Comparison of ENCODE assay signal across 17 mouse cellular contexts in the genomic region with DNA sequence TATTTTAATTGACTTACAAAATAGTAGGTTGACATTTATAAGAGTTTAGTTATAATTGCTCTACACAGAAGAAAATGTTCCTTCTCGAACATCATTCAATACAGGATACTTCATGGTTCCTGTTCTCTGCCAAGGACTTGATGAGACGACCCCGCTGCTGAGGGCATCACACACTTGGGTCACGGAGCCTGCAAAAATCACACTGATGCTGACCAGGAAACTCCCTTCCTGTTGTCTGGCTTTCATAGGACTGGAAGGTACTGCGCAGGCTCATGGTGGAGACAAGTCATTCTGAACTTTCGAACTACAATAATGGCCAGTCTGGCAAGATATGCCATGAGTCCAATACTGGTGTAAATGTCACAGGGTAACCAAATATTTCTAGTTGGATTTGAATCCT.
"Had no signal": no experiment of that assay in that cellular context is flagged by ENCODE, and none has a peak within 500 bp of the region (broad histone marks: within the 10 kb centered on the region; RNA-seq: fewer than 3 reads in every experiment).

No protein-coding gene starts in this region.

- H3K4me2 ChIP-seq: lung, embryonic 14.5 days; midbrain, embryonic 12.5 days; neural tube, embryonic 13.5 days; neural tube, embryonic 15.5 days had no signal

- H3K27me3 ChIP-seq: midbrain, embryonic 12.5 days; neural tube, embryonic 13.5 days; neural tube, embryonic 15.5 days had no signal

- H3K4me3 ChIP-seq: midbrain, embryonic 10.5 days; midbrain, embryonic 12.5 days; myocyte; neural tube, embryonic 13.5 days; neural tube, embryonic 15.5 days had no signal

- H3K9ac ChIP-seq: lung, embryonic 14.5 days; midbrain, embryonic 12.5 days; neural tube, embryonic 13.5 days; neural tube, embryonic 15.5 days had no signal

- H3K36me3 ChIP-seq: midbrain, embryonic 10.5 days; midbrain, embryonic 12.5 days; neural tube, embryonic 13.5 days; neural tube, embryonic 15.5 days had no signal

- H3K4me1 ChIP-seq: midbrain, embryonic 12.5 days; neural tube, embryonic 13.5 days; neural tube, embryonic 15.5 days had no signal

- H3K27ac ChIP-seq: midbrain, embryonic 10.5 days; midbrain, embryonic 12.5 days; neural tube, embryonic 13.5 days; neural tube, embryonic 15.5 days had no signal

- DNase-seq: lung, embryonic 14.5 days; lung, postnatal 10 days; lung, postnatal 4 days; midbrain, embryonic 14.5 days; retina, postnatal 1 day; right cerebral cortex, adult 18-20 months; right cerebral cortex, postnatal 25 days; right cerebral cortex, postnatal 4 days; spleen, adult 18-20 months; thymus, adult 18-20 months; thymus, postnatal 14 days; thymus, postnatal 36 days had no signal

- H3K9me3 ChIP-seq: midbrain, embryonic 10.5 days; midbrain, embryonic 12.5 days; neural tube, embryonic 13.5 days; neural tube, embryonic 15.5 days had no signal
